Mouse (Mus musculus) gastrocnemius, postnatal 36 days (tissue): ENCODE results near the gene Gm20431. TPM values are rescaled to one million over a fixed set of nuclear protein-coding genes. Genes with fewer than 3 reads are reported as not detected.

ENCODE experiments used
- DNase-seq, 2 experiments: peaks; one replicate each; pipeline ENCODE4 v3.0.0; 2022
- intact Hi-C: fragments of 180-260 bp; cut with DNase I; formaldehyde crosslinking; loops from one replicate; pipeline ENCODE4 v1.15.1; 2025
- total RNA-seq, 2 experiments: library from RNA; stranded (reverse); gene quantifications; 2 replicates each; pipeline ENCODE4 v1.2.3; 2021

The Gm20431 gene
- total RNA-seq, 2 experiments from 2014 or later = 6.3 to 11.4 TPM

DNA sequence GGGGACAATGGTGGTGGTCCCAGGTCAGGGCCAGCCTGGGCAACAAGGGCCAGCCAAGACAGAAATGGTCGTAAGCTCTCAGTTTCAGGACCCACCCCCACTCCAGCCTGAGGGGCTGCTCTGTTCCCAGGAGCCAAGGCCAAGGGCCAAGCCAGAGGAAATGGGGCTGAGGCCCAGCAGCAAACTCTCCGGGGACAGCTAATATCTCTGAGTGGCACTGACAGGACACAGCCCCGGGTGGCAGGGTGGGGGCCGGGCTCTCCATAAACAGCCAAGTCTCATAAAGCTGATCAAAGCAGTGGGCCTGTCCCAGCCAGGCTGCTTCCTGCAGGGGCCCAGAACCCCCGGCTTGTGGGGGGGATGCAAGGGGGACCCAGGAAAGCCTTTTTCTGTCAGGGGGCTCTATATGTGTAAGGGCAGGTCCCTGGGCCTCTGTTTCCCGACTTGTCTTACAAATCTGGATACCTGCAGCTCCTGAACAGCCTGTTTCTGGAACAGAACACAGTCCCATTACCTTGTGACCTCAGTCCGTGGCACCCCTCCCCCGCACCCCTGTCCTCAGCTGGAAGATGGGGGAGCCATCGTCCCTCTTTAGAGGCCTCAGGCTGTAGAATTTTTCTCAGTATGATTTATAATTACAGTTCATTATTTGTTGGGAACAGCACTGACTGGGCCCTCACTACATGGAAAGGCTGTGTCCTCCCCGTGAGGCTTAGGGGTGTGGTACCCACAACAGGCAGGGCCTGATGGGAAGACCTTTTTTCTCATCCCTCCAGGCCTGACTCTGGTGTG lies 77.9 kb downstream of the Gm20431 start:
- DNase-seq = no peak
- intact Hi-C loops = no loop called here

DNA sequence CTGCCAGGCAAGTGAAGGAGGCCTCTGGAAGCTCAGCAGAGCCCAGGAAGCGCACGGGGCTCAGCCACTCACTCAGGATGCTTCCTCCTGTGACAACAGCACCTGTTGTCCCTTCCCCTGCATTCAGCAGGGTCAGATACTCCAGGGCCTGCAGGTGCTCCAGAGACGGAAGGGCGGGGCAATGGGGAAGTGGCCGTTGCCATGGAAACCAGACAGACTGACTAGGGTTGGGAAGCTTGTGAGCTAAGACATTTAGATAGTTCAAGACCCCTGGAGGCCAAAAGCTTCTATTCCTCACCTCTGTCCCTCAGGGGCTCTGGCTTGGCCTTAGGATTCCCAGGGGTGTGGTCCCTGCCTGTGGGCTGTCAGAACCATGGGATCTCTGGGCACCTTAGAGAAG lies 82.8 kb downstream of the Gm20431 start:
- no peak for DNase-seq
- intact Hi-C loops = no loop called here

DNA sequence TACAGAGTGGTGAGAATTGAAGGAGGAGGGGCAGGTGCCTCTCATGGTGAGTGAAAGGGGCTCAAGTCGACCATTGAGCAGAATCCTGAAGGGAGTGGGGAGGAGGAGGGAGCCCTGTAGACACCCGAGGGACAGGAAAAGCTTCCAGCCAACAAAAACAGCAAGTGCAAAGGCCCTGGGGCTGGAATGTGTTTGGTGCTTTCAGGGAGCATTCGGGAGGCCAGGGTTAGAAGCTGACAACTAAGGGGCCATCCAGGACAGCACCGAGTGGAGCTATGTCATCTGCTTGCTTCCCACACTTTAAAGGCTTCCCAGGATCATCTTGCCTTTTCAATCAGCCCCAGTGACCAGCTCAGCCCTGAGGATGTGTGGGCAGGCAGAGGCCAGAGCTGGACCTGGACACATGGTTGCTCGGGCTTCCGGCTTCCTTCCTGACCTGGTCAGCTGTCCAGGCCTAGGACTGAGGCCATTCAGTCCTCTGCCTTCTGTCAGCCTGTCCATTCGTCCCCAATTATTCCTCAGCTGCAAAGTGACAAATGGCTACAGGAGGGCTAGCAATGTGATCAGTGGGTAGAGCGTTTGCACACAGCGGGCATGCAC lies 84.0 kb downstream of the Gm20431 start:
- DNase-seq = no peak
- intact Hi-C loops = no loop called here

DNA sequence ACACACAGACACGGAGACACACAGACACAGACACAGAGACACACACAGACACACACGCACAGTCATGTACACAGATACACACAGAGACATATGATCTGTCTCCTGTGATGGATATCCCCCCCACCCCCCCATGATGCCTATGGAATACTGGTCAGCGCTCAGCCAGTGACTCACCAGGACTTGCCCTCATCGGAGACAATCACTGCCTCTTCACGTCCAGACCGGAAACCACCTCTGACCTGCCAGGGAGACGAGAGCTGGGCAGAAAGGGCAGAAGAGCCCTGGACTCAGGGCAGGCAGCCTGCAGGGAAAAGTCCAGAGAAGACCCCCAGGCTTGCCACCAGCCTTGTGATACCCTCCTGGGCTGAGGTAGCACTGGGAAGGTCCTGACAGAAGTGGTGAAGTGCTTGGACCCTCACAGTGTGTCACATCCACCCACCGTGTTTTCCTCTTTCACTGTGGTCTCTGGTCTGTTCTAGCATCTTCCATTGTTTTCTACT lies 85.1 kb downstream of the Gm20431 start:
- DNase-seq = no peak
- intact Hi-C loops = no loop called here

DNA sequence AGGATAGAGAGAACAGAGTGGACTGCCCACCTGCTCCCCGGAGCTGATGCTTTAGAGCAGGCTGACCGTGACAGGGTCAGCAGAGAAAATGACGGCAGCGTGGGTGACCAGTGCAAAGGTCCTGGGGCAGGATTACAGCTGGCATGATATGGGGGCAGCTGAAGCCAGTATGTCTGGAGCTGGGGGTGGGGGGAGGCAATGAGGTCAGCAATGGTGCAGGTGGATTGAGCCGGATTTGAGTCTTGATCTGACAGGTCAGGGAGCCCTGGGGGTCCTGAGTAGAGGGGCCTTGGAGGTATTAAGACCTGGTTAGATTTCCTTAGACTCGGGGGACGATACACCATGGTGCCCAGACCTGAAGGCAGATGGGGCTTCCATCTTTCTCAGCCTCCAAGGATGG lies 85.7 kb downstream of the Gm20431 start:
- no peak for DNase-seq
- intact Hi-C loops = no loop called here

DNA sequence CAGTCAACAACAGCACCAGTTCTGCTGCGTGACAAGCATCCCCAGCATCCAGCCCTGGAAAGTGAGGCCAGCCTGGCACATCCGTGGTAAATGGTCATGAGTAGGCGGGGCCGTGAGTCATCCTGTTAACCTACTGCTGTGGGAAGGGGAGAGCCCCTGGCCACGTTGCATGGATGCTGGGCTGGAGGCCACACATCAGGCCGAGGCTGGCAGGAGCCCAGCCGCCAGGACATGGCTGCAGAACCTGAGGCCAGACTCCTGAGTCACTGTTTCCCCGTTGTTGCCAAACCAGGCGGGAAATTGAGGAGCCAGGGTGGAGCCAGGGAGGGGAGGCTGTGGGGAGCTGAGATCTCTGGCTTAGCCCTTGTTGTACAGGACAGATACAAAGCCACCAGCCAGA lies 86.5 kb downstream of the Gm20431 start:
- intact Hi-C loops = no loop called here

DNA sequence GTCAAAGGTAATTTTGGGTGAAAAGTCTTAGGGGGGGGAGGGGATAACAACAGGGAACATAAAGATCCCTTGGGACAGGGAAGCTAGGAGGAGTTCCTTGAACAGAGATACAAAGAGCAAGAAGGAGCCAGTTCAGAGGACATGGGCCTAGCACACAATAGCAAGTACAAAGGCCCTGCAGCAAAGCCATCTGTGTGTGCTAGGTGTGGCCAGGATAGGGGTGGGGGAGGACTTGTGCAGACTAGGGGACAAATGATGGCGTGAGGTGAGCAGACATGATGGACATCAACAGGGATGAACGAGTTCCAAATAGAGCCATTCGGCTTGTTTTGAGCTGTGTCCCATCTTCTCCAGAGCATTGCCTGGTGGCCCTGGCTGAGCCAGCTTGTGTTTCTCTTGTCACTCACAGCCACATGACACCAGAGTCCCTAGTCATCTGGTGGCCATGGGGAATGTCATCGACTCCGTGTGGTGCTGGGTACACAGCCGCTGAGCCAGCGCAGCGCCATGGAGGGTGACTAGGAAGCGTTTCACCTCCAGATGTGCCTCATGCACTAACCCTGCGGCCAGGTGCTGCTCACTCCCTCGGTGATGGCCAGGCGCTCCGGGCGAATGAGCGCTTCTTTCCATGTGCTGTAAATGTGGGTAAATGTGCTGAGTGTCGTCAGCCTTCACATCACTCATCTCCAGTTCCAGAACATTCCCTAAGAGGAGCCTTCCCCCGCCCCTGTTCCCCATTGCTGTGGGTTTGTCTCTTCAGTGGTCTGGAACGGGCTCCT lies 89.7 kb downstream of the Gm20431 start:
- DNase-seq = no peak
- intact Hi-C loops = no loop called here

More for the DNA sequence above, 86.5 kb downstream of the Gm20431 start:
- DNase-seq = peak; percentile 78 to 79

DNA sequence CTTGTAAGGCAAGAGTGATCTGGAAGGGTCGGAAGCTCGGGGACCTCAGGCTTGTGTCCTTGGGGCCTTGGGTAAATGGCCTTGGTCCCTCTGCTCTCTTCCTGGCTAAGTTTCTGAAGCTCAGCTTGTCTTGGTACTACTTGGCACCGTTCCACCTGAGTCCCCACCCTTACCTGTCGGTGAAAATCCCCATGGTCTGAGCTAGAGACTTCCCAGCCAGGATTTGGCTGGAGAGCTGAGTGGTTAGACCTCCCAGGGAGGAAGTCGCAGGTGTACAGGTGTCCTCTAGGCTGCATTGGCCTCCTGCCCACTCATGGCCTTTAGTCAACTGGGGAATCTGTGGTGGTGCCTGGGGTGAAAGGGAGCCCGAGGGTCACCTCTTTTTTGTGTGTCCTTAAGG lies 90.5 kb downstream of the Gm20431 start:
- no peak for DNase-seq
- intact Hi-C loops = no loop called here

DNA sequence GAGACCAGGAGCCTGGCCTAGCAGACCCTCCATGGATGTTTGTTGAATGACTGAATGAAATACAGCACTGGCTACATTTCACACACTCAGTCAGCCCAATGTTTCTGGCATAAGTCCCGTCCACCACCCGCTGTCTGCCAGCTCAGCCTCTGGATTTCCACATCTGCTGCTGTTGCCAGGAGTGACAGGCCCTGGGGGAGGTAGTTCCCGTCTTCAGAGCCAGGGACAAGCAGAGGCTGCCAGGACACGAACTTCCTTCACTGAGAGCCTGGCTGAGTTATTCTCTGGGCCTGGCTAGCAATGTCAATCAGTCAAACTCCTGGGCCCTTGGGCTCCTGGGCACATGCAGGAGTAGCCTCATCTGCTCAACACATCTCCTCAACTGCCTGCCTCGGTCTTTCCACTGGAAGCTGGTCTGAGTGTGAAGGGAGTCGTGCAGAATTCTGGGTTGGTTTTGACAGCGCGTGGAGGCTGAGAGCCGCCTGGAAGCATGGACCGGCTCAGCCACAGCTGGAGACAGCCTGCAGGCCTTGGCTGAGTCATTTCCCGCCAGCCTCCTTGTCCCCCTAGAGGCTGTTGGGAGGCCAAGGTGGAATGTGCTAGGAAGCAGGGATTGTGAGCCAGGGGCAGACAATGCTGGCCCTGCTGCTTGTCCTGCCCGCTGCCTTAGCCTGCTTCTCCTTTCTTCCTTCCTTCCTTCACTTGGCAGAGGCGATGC lies 91.2 kb downstream of the Gm20431 start:
- intact Hi-C loops = no loop called here
- DNase-seq = peak; percentile 84 to 87

DNA sequence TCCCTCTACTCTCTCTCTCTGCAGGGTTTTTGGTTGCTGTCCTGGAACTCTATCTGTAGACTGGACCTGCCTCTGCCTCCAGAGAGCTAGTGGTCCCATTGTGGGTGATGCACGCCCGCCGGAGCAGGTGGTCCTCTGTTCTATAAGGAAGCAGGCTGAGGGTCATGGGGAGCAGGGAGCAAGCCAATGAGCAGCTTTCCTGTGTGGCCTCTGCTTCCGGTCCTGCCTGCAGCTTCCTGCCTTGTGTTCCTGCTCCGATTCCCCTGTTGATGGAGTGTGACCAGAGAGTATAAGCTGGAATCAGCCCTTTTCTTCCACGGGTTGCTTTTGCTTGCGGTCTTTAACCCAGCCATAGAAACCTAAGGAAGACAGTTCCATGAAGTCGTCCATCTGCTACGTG lies 93.2 kb downstream of the Gm20431 start:
- DNase-seq = no peak
- intact Hi-C loops = no loop called here

DNA sequence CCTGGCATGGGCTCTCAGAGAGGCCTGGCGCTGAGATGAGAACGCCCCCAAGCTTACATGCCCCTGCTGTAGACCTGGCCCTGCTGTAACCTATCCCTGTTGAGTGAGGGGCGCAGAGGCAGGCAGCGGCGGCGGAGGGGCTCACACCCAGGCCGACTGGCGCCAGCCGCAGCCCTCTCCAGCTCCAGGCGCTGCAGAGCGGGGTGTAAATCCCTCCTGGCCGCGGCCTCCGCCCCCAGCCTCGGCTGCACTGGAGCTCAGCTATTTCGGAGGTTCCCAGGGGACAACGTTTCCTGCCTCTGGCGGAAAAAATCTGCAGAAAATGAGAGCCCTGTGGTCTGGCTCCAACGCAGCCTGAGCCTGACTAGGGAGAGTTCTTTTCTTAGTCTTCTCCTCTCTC lies 95.6 kb downstream of the Gm20431 start:
- DNase-seq = peak; percentile 58 to 81
- intact Hi-C loops = no loop called here

DNA sequence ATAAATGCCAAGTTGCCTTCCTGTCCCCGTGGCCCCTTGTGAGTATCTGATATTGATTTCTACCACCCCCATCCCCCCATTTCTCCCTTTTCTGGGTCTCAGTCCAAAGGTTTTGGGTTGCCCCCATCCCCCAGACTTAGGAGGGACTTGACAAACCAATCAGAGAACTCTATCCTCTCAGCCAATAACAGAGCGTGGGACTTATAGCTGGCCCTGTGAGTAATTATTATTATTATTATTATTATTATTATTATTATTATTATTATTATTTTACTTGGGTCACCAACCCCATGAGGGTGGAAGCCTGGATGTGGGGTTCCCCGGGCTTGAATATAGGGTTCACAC lies 96.0 kb downstream of the Gm20431 start:
- DNase-seq = no peak
- intact Hi-C loops = no loop called here

DNA sequence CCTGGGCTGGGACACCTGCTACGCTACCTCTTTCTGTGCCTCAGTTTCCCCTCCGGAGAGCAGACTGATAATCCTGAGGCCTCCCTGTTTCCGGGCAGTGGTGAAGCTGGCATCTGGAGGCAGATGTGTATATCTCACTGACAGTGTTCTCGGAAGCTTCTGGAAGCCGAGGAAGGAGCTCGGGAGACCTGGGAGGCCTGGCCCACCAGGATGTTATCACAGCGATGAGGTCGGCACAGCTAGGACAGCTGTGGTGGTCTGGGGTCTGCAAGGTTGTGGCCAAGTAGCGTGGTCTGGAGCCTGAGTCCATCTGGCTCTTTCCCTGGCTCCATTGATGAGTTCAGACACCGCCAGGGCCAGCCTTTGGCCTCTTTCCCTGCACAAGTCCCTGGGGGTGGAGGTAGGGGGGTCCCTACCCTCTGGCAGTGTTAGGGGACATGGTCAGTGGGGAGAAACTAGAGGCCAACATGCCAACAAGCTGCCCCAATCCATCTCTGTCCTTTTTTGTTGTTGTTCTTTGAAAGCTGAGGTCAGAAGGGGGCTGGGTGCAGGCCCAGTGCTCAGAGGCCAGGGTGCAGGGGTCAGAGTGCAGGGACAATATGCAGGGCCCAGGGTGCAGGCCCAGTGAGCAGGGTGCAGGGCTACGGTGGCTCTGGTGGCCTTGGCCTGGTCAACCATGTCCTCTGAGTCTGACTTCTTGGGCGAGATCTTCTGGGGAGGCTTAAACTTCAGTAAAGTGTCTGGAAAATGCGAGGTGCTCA lies 96.6 kb downstream of the Gm20431 start:
- DNase-seq = no peak
- intact Hi-C loops = no loop called here

DNA sequence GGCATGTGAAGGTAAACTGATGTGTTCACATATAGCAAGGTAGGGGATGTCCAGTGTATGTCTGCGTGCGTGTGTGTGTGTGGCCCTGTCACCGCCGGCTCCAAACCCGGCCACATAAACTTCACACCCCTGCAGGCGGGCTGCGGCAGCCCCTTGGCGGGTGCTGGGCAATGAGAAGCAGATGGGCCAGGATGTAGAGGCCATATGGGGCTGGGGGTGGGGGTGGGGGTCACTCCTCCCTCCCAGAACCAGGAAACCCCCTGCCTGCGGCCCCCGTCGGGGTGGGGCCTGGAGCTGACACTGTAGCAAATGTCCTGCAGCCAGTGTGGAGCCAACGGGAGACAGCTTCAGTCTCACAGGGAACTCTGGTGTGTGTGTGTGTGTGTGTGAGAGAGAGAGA lies 97.6 kb downstream of the Gm20431 start:
- no peak for DNase-seq
- intact Hi-C loops = no loop called here

DNA sequence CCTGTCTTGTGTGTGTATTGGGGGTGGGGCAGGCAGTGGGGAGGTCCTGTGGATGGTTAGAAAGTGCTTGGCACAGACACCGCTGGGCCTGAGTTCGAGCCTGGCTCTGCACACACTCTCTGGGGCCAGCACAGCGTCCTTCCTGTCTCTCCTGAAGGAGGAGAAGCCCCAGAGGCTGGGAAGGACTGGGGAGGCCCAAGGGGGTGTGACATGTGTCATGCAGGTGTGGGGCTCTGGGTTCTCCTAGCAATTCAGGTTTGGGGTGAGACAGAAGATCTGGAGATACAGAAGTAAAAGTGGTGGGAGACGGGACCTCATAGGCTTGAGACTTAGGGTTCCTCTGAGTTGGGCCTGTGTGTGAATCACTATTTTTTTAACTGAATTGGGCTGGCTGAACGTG lies 98.3 kb downstream of the Gm20431 start:
- no peak for DNase-seq
- intact Hi-C loops = no loop called here

DNA sequence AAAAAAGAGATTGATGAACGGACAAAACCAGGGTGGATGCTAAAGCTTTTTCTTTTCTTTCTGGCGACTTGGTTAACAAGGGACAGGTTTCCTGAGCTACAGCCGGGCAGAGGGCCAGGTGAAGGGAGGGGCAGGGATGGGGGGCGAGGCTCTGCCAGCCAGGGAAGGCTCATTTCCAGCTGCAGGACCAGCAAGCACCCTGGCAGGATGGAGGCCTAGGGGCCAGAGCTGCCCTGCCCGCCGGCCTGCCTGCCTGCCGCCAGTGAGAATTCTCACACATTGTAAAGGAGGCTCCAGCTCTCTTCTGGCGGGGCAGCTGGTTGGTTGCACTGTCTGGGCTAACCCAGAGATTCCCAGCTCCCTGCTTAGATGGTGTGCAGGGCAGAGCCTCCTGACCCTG lies 99.2 kb downstream of the Gm20431 start:
- peak in 1 of 2 experiments; percentile 44 for DNase-seq
- intact Hi-C loops = no loop called here

DNA sequence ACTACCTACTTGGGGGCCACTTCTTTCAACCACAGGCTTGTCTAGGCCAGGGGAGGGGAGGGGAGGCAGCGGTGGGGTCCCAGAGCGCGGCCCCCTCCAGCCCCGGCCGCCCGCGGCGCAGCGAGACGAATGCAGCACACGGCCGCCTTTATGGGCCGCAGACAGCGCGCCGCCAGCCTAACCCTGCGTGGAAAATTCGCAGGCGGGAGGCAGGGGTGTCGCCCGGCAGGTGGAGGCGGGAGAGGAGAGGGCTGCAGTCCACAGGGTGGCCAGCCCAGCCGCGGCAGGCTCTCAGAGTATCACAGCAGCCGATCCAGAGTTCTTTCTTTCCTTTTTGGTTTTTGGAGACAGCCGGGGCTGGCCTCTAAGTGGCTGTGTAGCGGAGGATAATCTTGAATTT lies 101.9 kb downstream of the Gm20431 start:
- intact Hi-C loops = no loop called here
- no peak for DNase-seq
